Mouse (Mus musculus) activated CD4-positive, CD25-positive, alpha-beta regulatory T cell, adult 4 months (primary cell): Measurements from ENCODE around the gene Gm5065. TPM values are rescaled to one million over a fixed set of nuclear protein-coding genes. Genes with fewer than 3 reads are reported as not detected.

Source experiments
- ATAC-seq: one replicate; pipeline ENCODE4 v1.8.0; 2017
- polyA plus RNA-seq, 2 experiments: library from polyadenylated mRNA; unstranded; fragments of 100-300 nt; shearing (Covaris generic); gene quantifications; one replicate each; pipeline ENCODE4 v1.2.1; 2017

Gm5065 gene
- not detected for polyA plus RNA-seq

GRCm38 (mm10) chr7:5350237-5350636 lies at the start of gene Gm5065:
Gene Gm5065 (plus strand): TSS chr7:5350537.
- ATAC-seq: no peak

- ATAC-seq: no peak
Measured at GRCm38 (mm10) chr7:5327511-5327910, 22.8 kb upstream of the Gm5065 start.

- ATAC-seq: no peak
Measured at GRCm38 (mm10) chr7:5350935-5351334, 598 bp downstream of the Gm5065 start, which contains the start of gene Nlrp2. Gene Nlrp2 (minus strand): TSS chr7:5351035.

GRCm38 (mm10) chr7:5363599-5363998 lies 13.3 kb downstream of the Gm5065 start:
- no peak for ATAC-seq

GRCm38 (mm10) chr7:5366724-5367123 lies 16.4 kb downstream of the Gm5065 start:
- ATAC-seq: no peak

- ATAC-seq: no peak
Measured at GRCm38 (mm10) chr7:5406201-5406600, 55.9 kb downstream of the Gm5065 start.

Other genes starting within 250 kb of the Gm5065 start
- not detected for gene Rfpl4, start 233.6 kb upstream of the Gm5065 start, polyA plus RNA-seq
- under 1 TPM in 1 of 2 experiments, not detected in 1; 0.58 TPM for gene Rasl2-9, start 224.6 kb upstream of the Gm5065 start, polyA plus RNA-seq
- under 1 TPM in 1 of 2 experiments, not detected in 1; 0.05 TPM for gene Vmn1r55, start 200.9 kb upstream of the Gm5065 start, polyA plus RNA-seq
- gene Vmn1r56, start 153.8 kb upstream of the Gm5065 start, polyA plus RNA-seq: not detected
- gene Vmn1r57, start 132.0 kb upstream of the Gm5065 start, polyA plus RNA-seq: not detected
- not detected for gene Nlrp2, start 498 bp downstream of the Gm5065 start, polyA plus RNA-seq
- under 1 TPM in 1 of 2 experiments, not detected in 1; 0.05 TPM for gene Vmn1r58, start 62.9 kb downstream of the Gm5065 start, polyA plus RNA-seq
- not detected for gene Vmn1r59, start 106.2 kb downstream of the Gm5065 start, polyA plus RNA-seq
- not detected for gene Vmn2r28, start 143.4 kb downstream of the Gm5065 start, polyA plus RNA-seq
- not detected for gene Vmn1r60, start 196.8 kb downstream of the Gm5065 start, polyA plus RNA-seq